Mouse (Mus musculus) bone marrow, adult 2 months (tissue): ENCODE measurements around the gene Rfx2.

ENCODE experiments used
- CTCF ChIP-seq: fragments of 200-500 bp; IDR thresholded peaks from 2 replicates; pipeline ENCODE4 v1.5.1; 2011; ENCODE audit warnings: low read length, control low read depth; ENCODE audit not compliant: control insufficient read depth, insufficient read depth
- POLR2A ChIP-seq: fragments of 200-500 bp; IDR thresholded peaks from 2 replicates; pipeline ENCODE4 v1.6.1; 2011; ENCODE audit warnings: low read depth, mild to moderate bottlenecking, control low read depth, low read length, borderline replicate concordance; ENCODE audit not compliant: control insufficient read depth

GRCm38 (mm10) chr17:56763741-56764250 lies 67.0 kb downstream of the Rfx2 start:
- TF ChIP-seq CTCF (no peak), POLR2A (no peak)
